Mouse (Mus musculus): ENCODE data around the gene Tbx19.

- TF ChIP-seq POLR2A (IDR thresholded peaks at IDR 0.05; ENCODE audit: insufficient read depth, low read length) (no peak), EP300 (IDR thresholded peaks at IDR 0.05; ENCODE audit: insufficient read depth, low read depth, low read length) (no peak), CTCF (IDR thresholded peaks at IDR 0.05; ENCODE audit: low read depth, low read length) (no peak)
Measured at GRCm38 (mm10) chr1:165119760-165120159, 40.8 kb downstream of the Tbx19 start.
